Mouse (Mus musculus) intestine, embryonic 16.5 days (tissue): ENCODE data around the gene Trpv2. TPM values are rescaled to one million over a fixed set of nuclear protein-coding genes. Genes with fewer than 3 reads are reported as not detected.

Experiments used
- ATAC-seq: fragments of 200-750 bp; cut with Nextera tagmentation; 2 replicates; pipeline ENCODE4 v1.8.0; 2017; ENCODE audit warnings: moderate TSS enrichment, moderate library complexity
- H3K27ac ChIP-seq: fragments of 300-500 bp; sonication (generic); 2 replicates; pipeline ENCODE4 v1.5.1; 2014; ENCODE audit warnings: mild to moderate bottlenecking, low read length
- H3K27me3 ChIP-seq: fragments of 300-500 bp; sonication (generic); replicated peaks from 2 replicates; pipeline ENCODE4 v1.6.1; 2014; ENCODE audit warnings: low read length, control low read depth, mixed read lengths; ENCODE audit not compliant: control insufficient read depth, insufficient read depth
- H3K36me3 ChIP-seq: fragments of 300-500 bp; sonication (generic); 2 replicates; pipeline ENCODE4 v1.6.1; 2014; ENCODE audit warnings: low read length, control low read depth; ENCODE audit not compliant: control insufficient read depth, insufficient read depth
- H3K4me1 ChIP-seq: fragments of 300-500 bp; sonication (generic); 2 replicates; pipeline ENCODE4 v1.6.1; 2014; ENCODE audit warnings: low read length, control low read depth, mixed read lengths; ENCODE audit not compliant: control insufficient read depth, insufficient read depth
- H3K4me2 ChIP-seq: fragments of 300-500 bp; sonication (generic); 2 replicates; pipeline ENCODE4 v1.6.1; 2014; ENCODE audit warnings: low read depth, low read length, control low read depth
- H3K4me3 ChIP-seq: fragments of 300-500 bp; sonication (generic); 2 replicates; pipeline ENCODE4 v1.5.1; 2014; ENCODE audit warnings: mild to moderate bottlenecking, low read length
- H3K9ac ChIP-seq: fragments of 300-500 bp; sonication (generic); 2 replicates; pipeline ENCODE4 v1.6.1; 2014; ENCODE audit warnings: low read depth, low read length
- H3K9me3 ChIP-seq: fragments of 300-500 bp; sonication (generic); 2 replicates; pipeline ENCODE4 v1.6.1; 2016; ENCODE audit warnings: low read length, control low read depth; ENCODE audit not compliant: control insufficient read depth
- WGBS: fragments of 180-500 bp; shearing (Covaris S2); extraction: QIAGEN DNeasy Blood & Tissue Kit; methylation state at CpG from one replicate; pipeline ENCODE4 v1.1.7; 2014; 5-methylcytosine and 5-hydroxymethylcytosine counted together
- polyA plus RNA-seq: library from polyadenylated mRNA; unstranded; fragments of >200 nt; fragmentation: Nextera tagmentation; extraction: Ambion mirVana; gene quantifications from 2 replicates; pipeline ENCODE4 v1.2.1, GENCODE M21; 2015

The Trpv2 gene
- polyA plus RNA-seq, 1 experiment from 2014 or later = 11.0 TPM

GRCm38 (mm10) chr11:62543991-62544390 is 30.3 kb upstream of the Trpv2 start:
- Histone ChIP-seq H3K9me3 (no peaks in the 10 kb centered on the region), H3K36me3 (no peaks in the 10 kb centered on the region), H3K27me3 (no peaks in the 10 kb centered on the region), H3K27ac (no peak overlapping the region), H3K4me3 (no peak overlapping the region), H3K4me2 (no peak overlapping the region), H3K9ac (no peak overlapping the region), H3K4me1 (peaks cover 6% of the 10 kb centered on the region; the same call in 1 of the 2 replicates)
- no peak for ATAC-seq
- WGBS = 89% methylated on average over 3 of the region's 3 CpGs

DNA sequence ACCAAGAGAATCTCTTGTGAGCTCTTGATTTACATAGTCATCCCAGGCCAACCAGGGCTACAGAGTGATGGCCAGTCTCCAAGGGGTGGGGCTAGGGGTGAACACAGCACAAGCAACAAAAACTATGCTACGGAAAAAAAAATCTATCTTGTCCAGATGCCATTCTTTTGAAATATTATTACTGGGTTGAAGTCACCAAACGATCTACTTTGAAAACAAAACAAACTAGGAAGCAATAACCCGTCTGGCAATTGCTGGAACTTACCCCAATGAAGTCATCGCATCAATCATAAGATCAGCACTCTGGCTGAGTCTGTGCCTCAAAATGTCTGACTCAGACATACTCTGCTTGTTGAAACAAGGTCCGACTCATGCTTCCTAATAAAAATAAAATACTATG is 24.5 kb upstream of the Trpv2 start:
- H3K9me3 ChIP-seq = no peaks in the 10 kb centered on the region
- ATAC-seq = peak; percentile 48; the same call in 1 of the 2 replicates
- 7% methylated on average over 5 of the region's 5 CpGs for WGBS

DNA sequence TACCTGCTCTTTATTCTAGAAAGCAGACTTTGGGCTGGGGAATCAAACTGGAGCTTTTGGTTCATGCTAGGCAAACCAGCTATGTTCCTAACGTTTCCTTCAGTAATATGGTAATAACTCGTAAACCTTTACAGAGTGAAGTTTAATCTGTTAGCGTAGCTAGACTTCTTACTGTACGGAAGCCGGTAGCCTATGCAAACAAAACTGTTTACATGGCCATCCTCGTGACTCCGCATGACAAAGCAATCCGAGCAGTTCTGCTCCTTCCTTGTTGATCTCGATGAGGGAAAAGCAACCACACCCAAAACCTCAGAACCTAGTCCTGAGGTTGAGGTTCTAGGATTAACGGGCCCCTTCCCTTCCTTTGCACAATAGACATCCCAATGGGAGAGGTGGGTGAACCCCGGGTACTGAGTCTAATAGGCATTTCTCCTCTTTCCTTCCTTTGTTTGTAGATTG is 24.0 kb upstream of the Trpv2 start:
- H3K9ac ChIP-seq = peak overlapping the region; percentile 92
- peak overlapping the region; percentile 97 for H3K27ac ChIP-seq
- peak overlapping the region; percentile 76 for H3K4me2 ChIP-seq
- H3K27me3 ChIP-seq = no peaks in the 10 kb centered on the region
- H3K36me3 ChIP-seq = no peaks in the 10 kb centered on the region
- ATAC-seq = peak; percentile 61
- peaks cover 12% of the 10 kb centered on the region for H3K4me1 ChIP-seq
- H3K4me3 ChIP-seq = peak overlapping the region; percentile 66
- 0% methylated on average over 11 of the region's 11 CpGs for WGBS
- no peaks in the 10 kb centered on the region for H3K9me3 ChIP-seq

More for the DNA sequence above, 24.5 kb upstream of the Trpv2 start:
- peak overlapping the region; percentile 66 for H3K4me3 ChIP-seq
- H3K9ac ChIP-seq = peak overlapping the region; percentile 92
- H3K27ac ChIP-seq = peak overlapping the region; percentile 97
- peak overlapping the region; percentile 76 for H3K4me2 ChIP-seq
- H3K36me3 ChIP-seq = no peaks in the 10 kb centered on the region
- no peaks in the 10 kb centered on the region for H3K27me3 ChIP-seq
- peaks cover 12% of the 10 kb centered on the region for H3K4me1 ChIP-seq

- Histone ChIP-seq H3K36me3 (no peaks in the 10 kb centered on the region), H3K4me1 (peaks cover 14% of the 10 kb centered on the region), H3K9me3 (no peaks in the 10 kb centered on the region), H3K4me3 (peak within 1 kb of the TSS; percentile 66), H3K4me2 (peak within 1 kb of the TSS; percentile 76), H3K27ac (peak within 1 kb of the TSS; percentile 97), H3K27me3 (no peaks in the 10 kb centered on the region), H3K9ac (peak within 1 kb of the TSS; percentile 92)
- WGBS = under 1% methylated on average over 40 of the region's 40 CpGs
- peak; percentile 96 for ATAC-seq
These were observed 23.5 kb upstream of the Trpv2 start, which contains the start of gene Ubb for GRCm38 (mm10) chr11:62550727-62551225. Ubb (plus strand) TSS chr11:62551171.

DNA sequence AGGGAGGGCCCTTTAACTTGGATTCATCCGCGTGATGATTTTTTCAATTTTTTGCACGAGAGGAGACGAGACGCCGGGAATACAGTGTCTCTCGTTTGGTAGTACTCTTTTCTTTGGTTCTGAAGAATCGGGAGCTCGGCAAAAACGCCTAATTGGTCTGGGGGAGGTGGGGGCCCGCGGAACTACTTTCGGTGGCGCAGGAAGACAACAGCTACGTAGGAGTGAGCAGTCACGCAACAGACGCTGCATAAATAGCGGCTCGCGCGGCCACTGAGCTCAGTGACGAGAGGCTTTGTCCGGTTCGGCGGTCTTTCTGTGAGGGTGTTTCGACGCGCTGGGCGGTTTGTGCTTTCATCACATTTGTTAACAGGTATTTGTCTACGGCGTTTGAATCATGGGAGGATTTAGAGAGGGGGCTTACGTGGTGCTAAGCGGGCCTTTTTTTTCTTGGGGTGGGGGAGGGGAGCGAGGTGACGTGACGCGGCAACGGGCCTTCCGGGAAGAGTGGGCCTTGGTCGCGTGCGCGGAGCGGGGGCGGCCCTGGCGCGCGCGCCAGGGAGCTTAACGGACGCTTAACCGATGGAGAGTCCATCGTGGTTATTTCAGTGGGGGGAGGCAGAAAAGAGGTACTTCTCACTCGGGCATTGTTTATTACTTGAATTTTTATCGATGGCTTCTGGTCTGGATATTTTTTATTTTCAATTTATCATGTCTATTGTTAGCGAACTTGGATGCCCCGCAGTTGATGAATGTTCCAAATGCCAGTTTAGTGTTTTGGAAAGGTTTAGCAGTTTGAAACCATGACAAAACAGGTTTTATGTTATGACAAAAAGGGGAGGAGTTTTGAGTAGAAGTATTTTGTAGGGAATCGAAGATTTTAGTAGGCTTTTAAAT is 22.8 kb upstream of the Trpv2 start:
- H3K9ac ChIP-seq = peak overlapping the region; percentile 80
- H3K9me3 ChIP-seq = no peaks in the 10 kb centered on the region
- under 1% methylated on average over 58 of the region's 58 CpGs for WGBS
- H3K4me3 ChIP-seq = peak overlapping the region; percentile 66
- H3K27me3 ChIP-seq = no peaks in the 10 kb centered on the region
- H3K4me1 ChIP-seq = peaks cover 18% of the 10 kb centered on the region
- peak overlapping the region; percentile 44 for H3K4me2 ChIP-seq
- H3K27ac ChIP-seq = peak overlapping the region; percentile 70
- ATAC-seq = peak; percentile 85
- H3K36me3 ChIP-seq = no peaks in the 10 kb centered on the region

GRCm38 (mm10) chr11:62553186-62553585 is 21.1 kb upstream of the Trpv2 start:
- 23% methylated on average over 1 of the region's 1 CpGs for WGBS
- H3K9me3 ChIP-seq = no peaks in the 10 kb centered on the region
- ATAC-seq = no peak
- H3K4me1 ChIP-seq = peaks cover 18% of the 10 kb centered on the region
- H3K9ac ChIP-seq = peak overlapping the region; percentile 44
- no peaks in the 10 kb centered on the region for H3K36me3 ChIP-seq
- H3K27ac ChIP-seq = no peak overlapping the region
- peak overlapping the region; percentile 53 for H3K4me3 ChIP-seq
- H3K4me2 ChIP-seq = peak overlapping the region; percentile 85
- H3K27me3 ChIP-seq = no peaks in the 10 kb centered on the region

- WGBS = 78% methylated on average over 5 of the region's 5 CpGs
- Histone ChIP-seq H3K4me2 (peak overlapping the region; percentile 85), H3K4me3 (peak overlapping the region; percentile 53), H3K9me3 (no peaks in the 10 kb centered on the region), H3K9ac (peak overlapping the region; percentile 44), H3K27me3 (no peaks in the 10 kb centered on the region), H3K4me1 (peaks cover 18% of the 10 kb centered on the region), H3K27ac (no peak overlapping the region), H3K36me3 (no peaks in the 10 kb centered on the region)
- no peak for ATAC-seq
These were observed 20.7 kb upstream of the Trpv2 start for GRCm38 (mm10) chr11:62553633-62554032.

- Histone ChIP-seq H3K27ac (no peak overlapping the region), H3K36me3 (no peaks in the 10 kb centered on the region), H3K9me3 (no peaks in the 10 kb centered on the region), H3K4me3 (peak overlapping the region; percentile 53), H3K4me1 (peaks cover 22% of the 10 kb centered on the region), H3K4me2 (peak overlapping the region; percentile 85), H3K9ac (no peak overlapping the region), H3K27me3 (no peaks in the 10 kb centered on the region)
- ATAC-seq = no peak
- 67% methylated on average over 5 of the region's 5 CpGs for WGBS
These were observed 20.0 kb upstream of the Trpv2 start for GRCm38 (mm10) chr11:62554163-62554855.

DNA sequence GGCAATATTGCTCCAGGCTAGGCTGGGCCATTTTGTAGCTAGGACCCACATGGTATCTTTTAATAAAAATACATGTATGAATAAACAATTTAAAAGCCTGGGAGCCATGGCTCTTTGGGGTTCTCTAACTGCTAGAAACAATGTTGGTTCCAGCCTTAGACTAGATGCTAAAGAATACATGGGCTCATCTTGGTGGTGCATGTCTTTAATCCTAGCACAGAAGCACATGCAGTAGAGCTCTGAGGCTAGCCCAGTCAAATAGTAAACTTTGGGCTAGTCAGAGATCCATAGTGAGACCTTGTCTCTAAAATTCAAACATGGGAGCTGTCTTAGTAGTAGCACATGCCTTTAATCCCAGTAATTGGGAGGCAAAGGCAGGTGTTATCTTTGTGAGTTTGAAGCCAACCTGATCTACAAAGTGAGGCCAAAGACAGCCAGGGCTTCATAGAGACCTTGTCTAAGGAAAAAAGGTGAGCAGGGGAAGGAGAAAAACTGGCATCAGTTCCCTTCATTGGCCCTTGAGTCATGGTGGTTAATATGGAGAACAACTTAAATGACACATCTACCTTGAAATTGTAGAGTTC is 19.3 kb upstream of the Trpv2 start:
- no peak for ATAC-seq
- no peak overlapping the region for H3K4me3 ChIP-seq

More for the DNA sequence above, 19.3 kb upstream of the Trpv2 start:
- Histone ChIP-seq H3K4me2 (no peak overlapping the region), H3K9me3 (no peaks in the 10 kb centered on the region), H3K36me3 (no peaks in the 10 kb centered on the region), H3K9ac (no peak overlapping the region), H3K27ac (0 out of 2 replicates have a peak overlapping the region, but pooled peaks have one; percentile 1), H3K4me1 (peaks cover 22% of the 10 kb centered on the region), H3K27me3 (no peaks in the 10 kb centered on the region)
